Mouse (Mus musculus) forebrain, embryonic 15.5 days (tissue): Measurements from ENCODE around the gene Klk14. TPM values are rescaled to one million over a fixed set of nuclear protein-coding genes. Genes with fewer than 3 reads are reported as not detected.

ENCODE experiments used
- polyA plus RNA-seq: library from polyadenylated mRNA; unstranded; fragments of >200 nt; fragmentation: Nextera tagmentation; extraction: Ambion mirVana; gene quantifications from 2 replicates; pipeline ENCODE4 v1.2.1, GENCODE M21; 2015

Gene Klk14
- polyA plus RNA-seq, 1 experiment from 2014 or later: not detected

Other genes starting within 250 kb of the Klk14 start
- gene Cldnd2, start 249.6 kb upstream of the Klk14 start, polyA plus RNA-seq: not detected in 2 replicates
- 131 and 136 TPM in 2 replicates for gene Etfb, start 246.3 kb upstream of the Klk14 start, polyA plus RNA-seq
- gene Gm45233, start 246.3 kb upstream of the Klk14 start, polyA plus RNA-seq: not detected in 2 replicates
- 7.8 and 8.3 TPM in 2 replicates for gene Vsig10l, start 227.3 kb upstream of the Klk14 start, polyA plus RNA-seq
- 4.8 and 4.9 TPM in 2 replicates for gene Iglon5, start 200.3 kb upstream of the Klk14 start, polyA plus RNA-seq
- not detected in 2 replicates for gene 4931406B18Rik, start 184.5 kb upstream of the Klk14 start, polyA plus RNA-seq
- 0.88 and 1.0 TPM in 2 replicates for gene Cd33, start 146.0 kb upstream of the Klk14 start, polyA plus RNA-seq
- gene Zfp658, start 128.2 kb upstream of the Klk14 start, polyA plus RNA-seq: 11.3 and 11.5 TPM in 2 replicates
- 15.8 and 17.9 TPM in 2 replicates for gene Zfp719, start 110.8 kb upstream of the Klk14 start, polyA plus RNA-seq
- gene Zfp819, start 83.2 kb upstream of the Klk14 start, polyA plus RNA-seq: 0.25 and 0.27 TPM in 2 replicates
- not detected in 2 replicates for gene Ceacam18, start 55.7 kb upstream of the Klk14 start, polyA plus RNA-seq
- gene Siglece, start 30.3 kb upstream of the Klk14 start, polyA plus RNA-seq: 0.13 and 0.18 TPM in 2 replicates
- gene Ctu1, start 18.4 kb upstream of the Klk14 start, polyA plus RNA-seq: 29.3 and 31.1 TPM in 2 replicates
- not detected in 2 replicates for gene Klk13, start 22.1 kb downstream of the Klk14 start, polyA plus RNA-seq
- gene Klk12, start 78.5 kb downstream of the Klk14 start, polyA plus RNA-seq: not detected in 2 replicates
- not detected in 2 replicates for gene Klk11, start 84.2 kb downstream of the Klk14 start, polyA plus RNA-seq
- 0.17 and 0.36 TPM in 2 replicates for gene Klk10, start 90.6 kb downstream of the Klk14 start, polyA plus RNA-seq
- not detected in 2 replicates for gene Klk9, start 101.5 kb downstream of the Klk14 start, polyA plus RNA-seq
- gene Klk8, start 107.2 kb downstream of the Klk14 start, polyA plus RNA-seq: 4.8 and 6.4 TPM in 2 replicates
- not detected in 2 replicates for gene Klk7, start 120.9 kb downstream of the Klk14 start, polyA plus RNA-seq
- not detected in 2 replicates for gene Klk6, start 134.1 kb downstream of the Klk14 start, polyA plus RNA-seq
- not detected in 2 replicates for gene Klk5, start 151.6 kb downstream of the Klk14 start, polyA plus RNA-seq
- gene Klk4, start 190.7 kb downstream of the Klk14 start, polyA plus RNA-seq: 0.24 and 0.59 TPM in 2 replicates
- not detected in 2 replicates for gene Klk15, start 243.3 kb downstream of the Klk14 start, polyA plus RNA-seq